Mouse (Mus musculus) G1E (cell line): Measurements from ENCODE around the gene Gna11. TPM values are rescaled to one million over a fixed set of nuclear protein-coding genes. Genes with fewer than 3 reads are reported as not detected.

Source experiments
- ATAC-seq: 2 replicates; pipeline ENCODE4 v1.8.0; 2016; ENCODE audit warnings: mild to moderate bottlenecking; ENCODE audit not compliant: insufficient number of reproducible peaks, poor library complexity, low FRiP score, severe bottlenecking; ENCODE audit errors: extremely low read depth
- DNase-seq: peaks from one replicate; pipeline ENCODE4 v3.0.0; 2012; ENCODE audit warnings: low spot score
- H3K27me3 ChIP-seq: 2 replicates; pipeline ENCODE4 v1.6.1; 2012; ENCODE audit warnings: mild to moderate bottlenecking, low read length, inconsistent platforms; ENCODE audit not compliant: insufficient read depth
- H3K36me3 ChIP-seq: replicated peaks from 2 replicates; pipeline ENCODE3; 2012; ENCODE audit warnings: mild to moderate bottlenecking, inconsistent platforms
- H3K4me1 ChIP-seq: 2 replicates; pipeline ENCODE4 v1.6.1; 2012; ENCODE audit warnings: low read depth, low read length, inconsistent platforms, mixed read lengths; ENCODE audit not compliant: insufficient read depth
- H3K4me3 ChIP-seq: 2 replicates; pipeline ENCODE4 v1.5.1; 2012; ENCODE audit warnings: low read depth, mild to moderate bottlenecking, inconsistent platforms, low read length, moderate library complexity, mixed read lengths
- H3K9me3 ChIP-seq: replicated peaks from 2 replicates; pipeline ENCODE4 v1.6.1; 2012; ENCODE audit warnings: inconsistent platforms
- CTCF ChIP-seq: IDR thresholded peaks from 2 replicates; pipeline ENCODE4 v1.5.1; 2012; ENCODE audit warnings: low read depth, low read length, inconsistent platforms, mixed read lengths
- GATA1 ChIP-seq: IDR thresholded peaks from 2 replicates; pipeline ENCODE4 v1.6.1; 2012; ENCODE audit warnings: borderline replicate concordance, low read length, inconsistent platforms, mixed read lengths
- GATA2 ChIP-seq: IDR thresholded peaks from 2 replicates; pipeline ENCODE4 v1.6.1; 2012; ENCODE audit warnings: low read depth, low read length, inconsistent platforms, borderline replicate concordance
- POLR2AphosphoS5 ChIP-seq: IDR thresholded peaks from 2 replicates; pipeline ENCODE4 v1.6.1; 2012; ENCODE audit warnings: low read depth, low read length, inconsistent platforms; ENCODE audit not compliant: insufficient replicate concordance
- TAL1 ChIP-seq: conservative IDR thresholded peaks from 2 replicates; pipeline ENCODE4 v1.6.1; 2012; ENCODE audit warnings: low read depth, low read length, inconsistent platforms, mixed read lengths
- polyA plus RNA-seq: library from polyadenylated mRNA; stranded (reverse); fragments of >175 nt; gene quantifications from 2 replicates; pipeline ENCODE4 v1.2.3, GENCODE M21; 2012
- total RNA-seq, 2 experiments: library from RNA; stranded (forward) in 1 of 2; stranded (reverse) in 1 of 2; fragments of 200-1000 nt in 1 of 2; fragments of >200 nt in 1 of 2; fragmentation: Nextera tagmentation in 1 of 2; gene quantifications; 2 replicates each; pipeline ENCODE4 v1.2.3; 2014 to 2017

The Gna11 gene
- total and polyA plus RNA-seq, 3 experiments: 6.5 to 14.0 (median 9.7) TPM

DNA sequence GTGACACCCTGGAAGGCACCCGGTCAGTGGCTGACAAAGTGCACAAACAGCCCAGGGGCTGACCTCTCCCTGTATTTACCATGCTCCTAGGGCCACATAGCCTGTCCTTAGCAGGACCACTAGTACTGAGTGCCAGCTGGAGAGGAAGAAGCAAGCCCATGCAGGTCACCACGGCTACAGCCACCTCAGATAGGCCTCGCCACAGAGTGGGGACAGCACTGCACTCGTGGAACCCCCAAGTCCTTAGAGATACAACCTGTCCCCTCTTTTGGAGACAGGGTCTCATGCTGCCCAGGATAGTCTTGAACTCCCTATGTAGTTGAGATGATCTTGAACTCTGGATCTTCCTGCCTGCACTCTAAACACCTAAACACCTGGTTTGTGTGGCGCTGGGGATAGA, 3.6 kb downstream of the Gna11 start:
- Histone ChIP-seq H3K4me3 (no peak overlapping the region), H3K27me3 (no peaks in the 10 kb centered on the region), H3K9me3 (no peaks in the 10 kb centered on the region), H3K4me1 (peaks cover 83% of the 10 kb centered on the region), H3K36me3 (peaks cover 72% of the 10 kb centered on the region)
- ATAC-seq (no peak), DNase-seq (no peak)
- TF ChIP-seq GATA2 (no peak), GATA1 (no peak), CTCF (no peak), POLR2AphosphoS5 (no peak), TAL1 (no peak)

DNA sequence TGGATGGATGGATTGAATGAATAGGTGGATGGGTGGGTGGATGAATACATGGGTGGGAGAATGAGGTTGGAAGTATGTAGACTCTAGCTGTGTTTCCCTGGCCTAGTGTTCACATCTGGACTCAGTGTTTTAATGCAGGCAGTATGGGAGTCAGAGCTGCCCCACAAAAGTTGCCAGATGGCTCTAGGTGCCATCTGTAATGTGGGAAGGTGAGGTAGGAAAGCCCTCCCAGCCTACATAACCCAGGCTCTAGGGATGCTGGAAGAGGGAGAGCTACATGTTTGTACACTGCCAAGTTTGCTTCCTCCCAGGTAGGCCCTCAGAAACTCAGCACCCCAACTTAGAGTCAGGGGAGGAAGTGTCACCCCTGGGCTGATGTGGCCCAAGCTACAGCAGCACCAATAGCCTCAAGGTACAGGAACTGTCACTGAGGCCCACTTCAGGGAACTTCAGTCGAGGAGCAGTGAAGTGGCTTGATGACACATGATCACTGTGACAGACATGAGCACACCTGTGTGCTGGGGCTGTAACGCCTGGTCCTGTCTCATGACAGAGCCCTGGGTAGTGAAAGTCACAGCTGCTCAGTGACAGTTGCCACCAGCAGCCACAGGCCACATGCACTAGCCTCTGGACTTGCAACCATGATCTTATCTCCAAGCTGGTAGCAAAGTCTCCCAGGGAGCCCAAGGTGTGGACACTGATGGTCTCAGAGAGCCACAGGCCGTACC, 6.5 kb downstream of the Gna11 start:
- no peak for DNase-seq
- Histone ChIP-seq H3K4me1 (peaks cover 80% of the 10 kb centered on the region), H3K36me3 (peaks cover 98% of the 10 kb centered on the region)

DNA sequence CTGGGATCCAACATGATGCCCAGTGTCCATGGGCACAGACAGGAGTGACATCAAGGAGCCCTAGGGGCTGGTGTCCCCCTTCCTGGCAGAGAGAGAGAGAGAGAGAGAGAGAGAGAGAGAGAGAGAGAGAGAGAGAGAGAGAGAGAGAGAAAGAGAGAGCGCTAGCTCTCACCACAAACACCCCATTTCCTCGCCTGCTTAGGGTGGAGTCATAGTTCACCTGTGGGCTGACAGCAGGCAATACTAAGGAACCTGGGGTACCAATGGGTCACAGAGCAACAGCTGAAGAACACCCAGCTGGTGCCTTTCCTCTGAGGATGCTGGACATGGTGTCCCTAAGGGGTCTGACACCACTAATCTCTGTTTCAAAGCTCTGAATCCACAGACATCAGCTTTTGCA, 7.6 kb downstream of the Gna11 start:
- H3K4me1 ChIP-seq: peaks cover 71% of the 10 kb centered on the region
- H3K36me3 ChIP-seq: peaks cover 98% of the 10 kb centered on the region
- DNase-seq: no peak

More for the DNA sequence above, 6.5 kb downstream of the Gna11 start:
- no peaks in the 10 kb centered on the region for H3K27me3 ChIP-seq
- H3K4me3 ChIP-seq: no peak overlapping the region
- H3K9me3 ChIP-seq: no peaks in the 10 kb centered on the region
- TF ChIP-seq TAL1: no peak
- TF ChIP-seq GATA1: no peak
- TF ChIP-seq POLR2AphosphoS5: no peak
- no peak for TF ChIP-seq CTCF
- TF ChIP-seq GATA2: no peak
- no peak for ATAC-seq

DNA sequence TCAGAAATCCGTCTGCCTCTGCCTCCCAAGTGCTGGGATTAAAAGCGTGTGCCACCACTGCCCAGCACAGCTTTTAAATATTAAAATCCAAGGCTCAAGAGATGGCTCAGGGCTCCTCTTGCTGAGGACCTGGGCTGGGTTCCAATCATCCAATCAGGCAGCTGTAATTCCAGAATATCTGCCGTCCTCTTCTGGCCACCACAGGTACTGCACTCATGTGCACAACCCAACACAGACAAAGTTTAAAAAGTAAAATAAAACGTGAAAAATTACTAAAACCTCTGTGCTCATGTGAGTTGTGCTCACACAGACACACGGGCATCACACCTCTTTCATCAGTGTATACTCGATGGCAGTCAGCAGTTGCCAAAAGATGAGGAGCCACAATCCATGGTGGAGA, 8.3 kb downstream of the Gna11 start:
- Histone ChIP-seq H3K4me3 (no peak overlapping the region), H3K9me3 (no peaks in the 10 kb centered on the region), H3K4me1 (peaks cover 65% of the 10 kb centered on the region), H3K27me3 (no peaks in the 10 kb centered on the region), H3K36me3 (peaks cover 98% of the 10 kb centered on the region)
- ATAC-seq (no peak), DNase-seq (no peak)
- TF ChIP-seq TAL1: no peak
- peak; percentile 89 for TF ChIP-seq CTCF

More for the DNA sequence above, 7.6 kb downstream of the Gna11 start:
- no peak for TF ChIP-seq POLR2AphosphoS5
- TF ChIP-seq CTCF: no peak
- no peak for TF ChIP-seq TAL1
- TF ChIP-seq GATA2: no peak
- TF ChIP-seq GATA1: no peak
- no peaks in the 10 kb centered on the region for H3K27me3 ChIP-seq
- no peak overlapping the region for H3K4me3 ChIP-seq
- H3K9me3 ChIP-seq: no peaks in the 10 kb centered on the region
- no peak for ATAC-seq

DNA sequence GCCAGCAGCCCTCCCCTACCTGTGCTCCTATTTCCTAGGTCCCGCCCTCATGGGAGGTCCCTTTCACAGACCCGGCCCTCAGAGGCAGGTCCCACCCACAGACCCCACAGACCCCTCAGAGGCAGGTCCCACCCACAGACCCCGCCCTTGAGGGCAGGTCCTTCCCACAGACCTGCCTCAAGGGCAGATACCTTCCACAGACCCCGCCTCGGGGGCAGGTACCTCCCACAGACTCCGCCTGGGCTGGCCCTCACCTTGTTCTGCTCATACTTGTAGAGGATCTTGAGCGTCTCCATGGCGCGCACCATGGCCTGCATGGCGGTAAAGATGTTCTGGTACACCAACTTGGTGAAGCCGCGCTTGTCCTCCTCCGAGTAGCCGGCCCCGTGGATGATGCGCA, 10.2 kb downstream of the Gna11 start:
- DNase-seq (no peak), ATAC-seq (no peak)
- Histone ChIP-seq H3K4me3 (no peak overlapping the region), H3K27me3 (no peaks in the 10 kb centered on the region), H3K4me1 (peaks cover 58% of the 10 kb centered on the region), H3K9me3 (no peaks in the 10 kb centered on the region), H3K36me3 (peaks cover 98% of the 10 kb centered on the region)
- no peak for TF ChIP-seq POLR2AphosphoS5
- no peak for TF ChIP-seq CTCF
- no peak for TF ChIP-seq TAL1
- TF ChIP-seq GATA2: no peak
- no peak for TF ChIP-seq GATA1

DNA sequence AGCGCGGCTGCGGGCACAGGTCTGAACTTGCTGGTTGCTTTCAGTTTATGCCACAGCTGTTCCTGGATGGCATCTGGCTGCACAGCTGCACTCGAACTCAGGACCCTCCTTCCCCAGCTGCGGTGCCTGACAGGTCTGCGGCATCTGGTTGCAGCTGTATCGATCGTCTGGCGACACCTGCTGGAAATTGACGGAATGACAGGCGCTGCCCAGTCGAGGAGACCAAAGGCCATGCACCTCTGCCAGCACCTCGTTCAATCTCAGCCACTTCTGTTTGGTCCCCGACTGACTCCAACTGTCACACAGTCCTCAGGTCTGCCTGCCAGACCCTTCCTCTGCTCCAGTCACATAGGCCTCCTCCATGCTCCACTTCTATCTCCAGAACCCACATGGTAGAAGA, 18.2 kb downstream of the Gna11 start:
- DNase-seq: peak; percentile 62

More for the DNA sequence above, 18.2 kb downstream of the Gna11 start:
- Histone ChIP-seq H3K27me3 (no peaks in the 10 kb centered on the region), H3K4me3 (no peak overlapping the region; the same call in 1 of the 2 replicates), H3K9me3 (no peaks in the 10 kb centered on the region), H3K4me1 (peaks cover 53% of the 10 kb centered on the region), H3K36me3 (peaks cover 52% of the 10 kb centered on the region)
- ATAC-seq: no peak
- TF ChIP-seq POLR2AphosphoS5 (no peak), TAL1 (no peak), GATA1 (no peak), GATA2 (no peak), CTCF (peak; percentile 100)
